Comparison of ENCODE assay signal across 9 mouse cellular contexts in genomic region chr14:116206977-116207376, GRCm38 (mm10).
DNase-seq lines count a peak whose midpoint lies in the region; ATAC-seq and TF ChIP-seq lines count a peak whose summit lies in the region.
"Had no signal": no experiment of that assay in that cellular context is flagged by ENCODE, and none has a peak within 500 bp of the region (broad histone marks: within the 10 kb centered on the region; RNA-seq: fewer than 3 reads in every experiment).

No protein-coding gene starts in this region.

- TF ChIP-seq CTCF in heart, adult 2 months (IDR thresholded peaks at IDR 0.05), result peak; percentile 61
- no peak for TF ChIP-seq CTCF in thymus, adult 2 months (IDR thresholded peaks at IDR 0.05; ENCODE audit: borderline replicate concordance, control insufficient read depth, extremely low read depth, insufficient read depth, low read length, poor library complexity)

- H3K27ac ChIP-seq in heart, adult 2 months, result no peak overlapping the region
- H3K27ac ChIP-seq in heart, embryonic 11.5 days (ENCODE audit: low read depth, low read length), result no peak overlapping the region
- H3K27ac ChIP-seq in thymus, adult 2 months (ENCODE audit: control insufficient read depth, insufficient read depth, low read length), result no peak overlapping the region
- no peak overlapping the region for H3K27ac ChIP-seq in embryonic facial prominence, embryonic 10.5 days (replicated peaks)
- no peak overlapping the region for H3K27ac ChIP-seq in limb, embryonic 11.5 days (replicated peaks; ENCODE audit: low read depth, low read length)
- H3K27ac ChIP-seq: neural tube, embryonic 12.5 days had no signal

- TF ChIP-seq POLR2A in heart, adult 2 months (IDR thresholded peaks at IDR 0.05; ENCODE audit: insufficient read depth, low read depth, low read length), result no peak
- TF ChIP-seq POLR2A in thymus, adult 2 months (IDR thresholded peaks at IDR 0.05; ENCODE audit: control insufficient read depth, extremely low read depth, insufficient read depth, low read length, poor library complexity), result no peak

- H3K4me1 ChIP-seq in heart, adult 2 months (ENCODE audit: control insufficient read depth, insufficient read depth, low read length), result no peaks in the 10 kb centered on the region
- no peaks in the 10 kb centered on the region for H3K4me1 ChIP-seq in heart, embryonic 11.5 days (ENCODE audit: control insufficient read depth, insufficient read depth, low read length)
- no peaks in the 10 kb centered on the region; the same call in 1 of the 2 replicates for H3K4me1 ChIP-seq in thymus, adult 2 months (replicated peaks; ENCODE audit: control insufficient read depth, insufficient read depth, low read length)
- H3K4me1 ChIP-seq in embryonic facial prominence, embryonic 10.5 days, result peaks cover 10% of the 10 kb centered on the region; the same call in 1 of the 2 replicates
- peaks cover 8% of the 10 kb centered on the region; the same call in 1 of the 2 replicates for H3K4me1 ChIP-seq in limb, embryonic 11.5 days (ENCODE audit: control insufficient read depth, insufficient read depth, low read length)
- H3K4me1 ChIP-seq: neural tube, embryonic 12.5 days had no signal

- intact Hi-C loops in heart, adult 2 months (cut with DNase I), result no loop called here

- no peak for ATAC-seq in heart, embryonic 11.5 days (replicated peaks; ENCODE audit: insufficient number of reproducible peaks, low FRiP score, low TSS enrichment)
- no peak for ATAC-seq in limb, embryonic 11.5 days (ENCODE audit: insufficient number of reproducible peaks, low FRiP score, low TSS enrichment, low read depth)
- ATAC-seq in cerebellum, adult (ENCODE audit: insufficient number of reproducible peaks, low FRiP score, low TSS enrichment), result no peak; the same call in 1 of the 2 replicates

- no peak overlapping the region for H3K9ac ChIP-seq in heart, adult 2 months (ENCODE audit: low read depth, low read length)
- H3K9ac ChIP-seq in heart, embryonic 11.5 days (ENCODE audit: low read depth, low read length), result no peak overlapping the region
- no peak overlapping the region for H3K9ac ChIP-seq in limb, embryonic 11.5 days (ENCODE audit: low read length)
- H3K9ac ChIP-seq: neural tube, embryonic 12.5 days had no signal

- H3K4me3 ChIP-seq in heart, adult 2 months, result no peak overlapping the region
- H3K4me3 ChIP-seq in heart, embryonic 11.5 days (ENCODE audit: low read depth, low read length), result no peak overlapping the region
- no peak overlapping the region for H3K4me3 ChIP-seq in thymus, adult 2 months (ENCODE audit: control insufficient read depth, insufficient read depth, low read length)
- no peak overlapping the region for H3K4me3 ChIP-seq in embryonic facial prominence, embryonic 10.5 days
- no peak overlapping the region for H3K4me3 ChIP-seq in limb, embryonic 11.5 days (ENCODE audit: low read depth, low read length)
- H3K4me3 ChIP-seq: neural tube, embryonic 12.5 days had no signal

- 22% methylated on average over 6 of the region's 6 CpGs for WGBS in heart, adult 2 months
- 32% methylated on average over 6 of the region's 6 CpGs for WGBS in heart, embryonic 11.5 days (ENCODE audit: insufficient replicate concordance)
- 35% methylated on average over 6 of the region's 6 CpGs for WGBS in thymus, adult 2 months
- WGBS in embryonic facial prominence, embryonic 10.5 days, result 25% methylated on average over 6 of the region's 6 CpGs
- WGBS in limb, embryonic 11.5 days, result 31% methylated on average over 6 of the region's 6 CpGs

- DNase-seq in heart, adult 2 months, result peak in 1 of 2 experiments; percentile 2
- DNase-seq in thymus, postnatal 0 days (ENCODE audit: low spot score), result peak; percentile 5
- no peak for DNase-seq in thymus, adult 2 months
- DNase-seq in embryonic facial prominence, embryonic 10.5 days (ENCODE audit: low spot score), result peak; percentile 69
- peak; percentile 52 for DNase-seq in limb, embryonic 11.5 days (ENCODE audit: low spot score)
- peak; percentile 48 for DNase-seq in testis, postnatal 10 days (ENCODE audit: low spot score)

- no peaks in the 10 kb centered on the region for H3K79me2 ChIP-seq in heart, adult 2 months (replicated peaks; ENCODE audit: control insufficient read depth, insufficient read depth, low read length)

- H3K9me3 ChIP-seq in heart, embryonic 11.5 days (replicated peaks; ENCODE audit: control insufficient read depth, low read length), result no peaks in the 10 kb centered on the region
- H3K9me3 ChIP-seq in embryonic facial prominence, embryonic 10.5 days, result 0 out of 2 replicates have a peak, but pooled peaks cover 2% of the 10 kb centered on the region
- no peaks in the 10 kb centered on the region for H3K9me3 ChIP-seq in limb, embryonic 11.5 days (ENCODE audit: control insufficient read depth, low read length)
- H3K9me3 ChIP-seq: neural tube, embryonic 12.5 days had no signal

- TF ChIP-seq EP300 in heart, adult 2 months (IDR thresholded peaks at IDR 0.05; ENCODE audit: insufficient read depth, low read depth, low read length), result no peak

- H3K36me3 ChIP-seq in heart, adult 2 months (ENCODE audit: control insufficient read depth, insufficient read depth, low read length), result no peaks in the 10 kb centered on the region
- no peaks in the 10 kb centered on the region for H3K36me3 ChIP-seq in heart, embryonic 11.5 days (ENCODE audit: control insufficient read depth, insufficient read depth, low read length)
- H3K36me3 ChIP-seq in thymus, adult 2 months (ENCODE audit: control insufficient read depth, insufficient read depth, low read length), result no peaks in the 10 kb centered on the region
- no peaks in the 10 kb centered on the region for H3K36me3 ChIP-seq in embryonic facial prominence, embryonic 10.5 days (replicated peaks)
- H3K36me3 ChIP-seq in limb, embryonic 11.5 days (ENCODE audit: control insufficient read depth, insufficient read depth, low read length), result no peaks in the 10 kb centered on the region
- H3K36me3 ChIP-seq: neural tube, embryonic 12.5 days had no signal

- no peak overlapping the region for H3K4me2 ChIP-seq in heart, embryonic 11.5 days
- no peak overlapping the region for H3K4me2 ChIP-seq in limb, embryonic 11.5 days (ENCODE audit: low read depth, severe bottlenecking)
- H3K4me2 ChIP-seq: neural tube, embryonic 12.5 days had no signal

- no peaks in the 10 kb centered on the region for H3K27me3 ChIP-seq in heart, adult 2 months (ENCODE audit: control insufficient read depth, insufficient read depth, low read length)
- H3K27me3 ChIP-seq in heart, embryonic 11.5 days (ENCODE audit: control insufficient read depth, insufficient read depth, low read length), result no peaks in the 10 kb centered on the region
- no peaks in the 10 kb centered on the region for H3K27me3 ChIP-seq in thymus, adult 2 months (ENCODE audit: control insufficient read depth, insufficient read depth, low read length)
- H3K27me3 ChIP-seq in embryonic facial prominence, embryonic 10.5 days (replicated peaks; ENCODE audit: low read depth, poor library complexity, severe bottlenecking), result no peaks in the 10 kb centered on the region
- no peaks in the 10 kb centered on the region for H3K27me3 ChIP-seq in limb, embryonic 11.5 days (ENCODE audit: control insufficient read depth, insufficient read depth, low read length)
- H3K27me3 ChIP-seq: neural tube, embryonic 12.5 days had no signal
